Mouse (Mus musculus) embryo, embryonic 9.5 days (tissue): ENCODE measurements at regions not wholly inside any gene's neighbourhood (a gene's known extent, or its start where the extent isn't known, plus 50 kb on each side); places are given as distances from the start of the nearest gene placed in this dataset.
A peak's percentile ranks its signal among the peaks of the same experiment; 100 is the strongest.

Experiments used
- DNase-seq: peaks from one replicate; pipeline ENCODE4 v3.0.0-alpha.2; 2017; ENCODE audit errors: extremely low spot score

GRCm38 (mm10) chr1:92731353-92732282, 83.0 kb upstream of the Otos start:
- no peak for DNase-seq

- no peak for DNase-seq
Measured at GRCm38 (mm10) chr1:92730576-92730975, 81.9 kb upstream of the Otos start.

GRCm38 (mm10) chr1:92727961-92728360, 79.3 kb upstream of the Otos start:
- no peak for DNase-seq

- DNase-seq, result no peak
Measured at GRCm38 (mm10) chr1:92727371-92727770, 78.7 kb upstream of the Otos start.

- no peak for DNase-seq
Measured at GRCm38 (mm10) chr1:92726341-92726740, 77.7 kb upstream of the Otos start.

- DNase-seq, result no peak
Measured at GRCm38 (mm10) chr1:92724135-92724534, 75.5 kb upstream of the Otos start.

GRCm38 (mm10) chr1:92720567-92720966, 71.9 kb upstream of the Otos start:
- no peak for DNase-seq

- DNase-seq, result no peak
Measured at GRCm38 (mm10) chr1:92719864-92720263, 71.2 kb upstream of the Otos start.

- no peak for DNase-seq
Measured at GRCm38 (mm10) chr1:92718108-92718507, 69.5 kb upstream of the Otos start.

- DNase-seq, result no peak
Measured at GRCm38 (mm10) chr1:92714725-92715324, 66.2 kb upstream of the Otos start.

- DNase-seq, result no peak
Measured at GRCm38 (mm10) chr1:92712366-92712765, 63.7 kb upstream of the Otos start.

GRCm38 (mm10) chr1:92710321-92710839, 61.7 kb upstream of the Otos start:
- DNase-seq, result no peak

GRCm38 (mm10) chr1:92709190-92709850, 60.7 kb upstream of the Otos start:
- DNase-seq, result no peak

- no peak for DNase-seq
Measured at GRCm38 (mm10) chr1:92707917-92708897, 59.6 kb upstream of the Otos start.

GRCm38 (mm10) chr1:92707441-92707840, 58.8 kb upstream of the Otos start:
- DNase-seq, result no peak

GRCm38 (mm10) chr1:92703903-92704302, 55.3 kb upstream of the Otos start:
- DNase-seq, result no peak

GRCm38 (mm10) chr1:92703270-92703669, 54.6 kb upstream of the Otos start:
- DNase-seq, result no peak

GRCm38 (mm10) chr1:92700107-92700506, 51.5 kb upstream of the Otos start:
- no peak for DNase-seq

GRCm38 (mm10) chr1:92699697-92700096, 51.1 kb upstream of the Otos start:
- no peak for DNase-seq

GRCm38 (mm10) chr1:92699048-92699447, 50.4 kb upstream of the Otos start:
- DNase-seq, result peak; percentile 47

- no peak for DNase-seq
Measured at GRCm38 (mm10) chr1:92698541-92698940, 49.9 kb upstream of the Otos start.
